Mouse (Mus musculus) olfactory bulb, adult 2 months (tissue): Measurements from ENCODE around the gene AF067063. TPM values are rescaled to one million over a fixed set of nuclear protein-coding genes. Genes with fewer than 3 reads are reported as not detected.
A peak's percentile ranks its signal among the peaks of the same experiment; 100 is the strongest.

ENCODE experiments used
- H3K27ac ChIP-seq: fragments of 200-500 bp; 2 replicates; pipeline ENCODE4 v1.5.1; 2012; ENCODE audit warnings: low read depth, low read length; ENCODE audit not compliant: insufficient read depth
- H3K4me1 ChIP-seq: fragments of 200-500 bp; 2 replicates; pipeline ENCODE4 v1.6.1; 2012; ENCODE audit warnings: low read length; ENCODE audit not compliant: control insufficient read depth, insufficient read depth
- H3K4me3 ChIP-seq: fragments of 200-500 bp; 2 replicates; pipeline ENCODE4 v1.5.1; 2012; ENCODE audit warnings: mild to moderate bottlenecking, low read depth, low read length, moderate library complexity; ENCODE audit not compliant: insufficient read depth
- CTCF ChIP-seq: fragments of 200-500 bp; IDR thresholded peaks from 2 replicates; pipeline ENCODE4 v1.5.1; 2012; ENCODE audit warnings: low read depth, mild to moderate bottlenecking, low read length, moderate library complexity; ENCODE audit not compliant: insufficient read depth
- POLR2A ChIP-seq: fragments of 200-500 bp; IDR thresholded peaks from 2 replicates; pipeline ENCODE4 v1.6.1; 2012; ENCODE audit warnings: mild to moderate bottlenecking, low read depth, low read length, moderate library complexity; ENCODE audit not compliant: insufficient read depth
- WGBS: fragments of 180-500 bp; shearing (Covaris S2); methylation state at CpG from one replicate; pipeline ENCODE4 v1.1.7; 2018; 5-methylcytosine and 5-hydroxymethylcytosine counted together
- polyA plus RNA-seq: library from polyadenylated mRNA; stranded (reverse); fragments of >200 nt; gene quantifications from 2 replicates; pipeline ENCODE4 v1.2.4, GENCODE M21; 2012; ENCODE audit warnings: low replicate concordance; ENCODE audit not compliant: missing spikeins, insufficient read depth, insufficient read length

Gene AF067063
- polyA plus RNA-seq, 1 experiment: not detected

DNA sequence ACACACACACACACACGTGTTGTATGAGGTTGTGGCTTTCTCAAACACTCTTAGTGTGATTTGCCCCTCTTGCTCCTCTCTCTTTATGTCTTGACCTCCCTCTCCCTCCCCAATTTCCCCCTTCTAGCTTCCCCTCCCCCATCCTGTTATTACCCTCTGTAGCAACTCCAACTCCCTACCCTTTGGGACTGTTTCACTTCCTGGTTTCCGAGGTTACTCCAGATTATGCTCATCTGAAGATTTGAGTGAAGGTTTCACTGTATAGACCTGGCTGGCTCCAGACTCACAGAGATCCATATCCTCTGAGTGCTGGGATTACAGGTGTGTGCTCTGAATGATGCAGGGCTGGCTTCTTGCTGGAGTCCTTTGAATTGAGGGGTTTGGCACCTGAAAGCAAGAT is 21.1 kb downstream of the AF067063 start:
- 87% methylated on average over 2 of the region's 2 CpGs for WGBS
- TF ChIP-seq POLR2A (no peak), CTCF (no peak)
- Histone ChIP-seq H3K4me1 (no peaks in the 10 kb centered on the region), H3K4me3 (no peak overlapping the region), H3K27ac (no peak overlapping the region)

DNA sequence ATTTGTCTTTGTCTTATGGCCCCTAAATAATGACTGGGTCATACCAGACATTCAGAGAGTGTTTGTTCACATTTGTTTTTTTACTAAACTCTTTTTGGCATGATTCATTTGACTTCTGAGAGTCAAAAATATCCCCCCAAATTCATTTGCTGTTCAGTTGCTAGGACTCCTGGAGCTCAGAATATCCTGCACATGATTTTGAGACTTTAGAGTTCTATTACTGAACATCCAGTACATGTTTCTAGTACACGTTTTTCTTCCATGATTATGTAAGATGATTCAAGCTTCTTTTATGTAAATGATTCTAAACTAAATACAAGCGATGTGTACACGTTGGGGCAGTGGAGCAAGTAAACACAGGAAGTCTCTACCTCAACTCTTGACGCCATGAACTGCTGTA is 32.4 kb downstream of the AF067063 start:
- Histone ChIP-seq H3K4me1 (no peaks in the 10 kb centered on the region), H3K4me3 (no peak overlapping the region), H3K27ac (no peak overlapping the region)
- WGBS: 60% methylated on average over 4 of the region's 4 CpGs
- TF ChIP-seq POLR2A: no peak
- no peak for TF ChIP-seq CTCF

DNA sequence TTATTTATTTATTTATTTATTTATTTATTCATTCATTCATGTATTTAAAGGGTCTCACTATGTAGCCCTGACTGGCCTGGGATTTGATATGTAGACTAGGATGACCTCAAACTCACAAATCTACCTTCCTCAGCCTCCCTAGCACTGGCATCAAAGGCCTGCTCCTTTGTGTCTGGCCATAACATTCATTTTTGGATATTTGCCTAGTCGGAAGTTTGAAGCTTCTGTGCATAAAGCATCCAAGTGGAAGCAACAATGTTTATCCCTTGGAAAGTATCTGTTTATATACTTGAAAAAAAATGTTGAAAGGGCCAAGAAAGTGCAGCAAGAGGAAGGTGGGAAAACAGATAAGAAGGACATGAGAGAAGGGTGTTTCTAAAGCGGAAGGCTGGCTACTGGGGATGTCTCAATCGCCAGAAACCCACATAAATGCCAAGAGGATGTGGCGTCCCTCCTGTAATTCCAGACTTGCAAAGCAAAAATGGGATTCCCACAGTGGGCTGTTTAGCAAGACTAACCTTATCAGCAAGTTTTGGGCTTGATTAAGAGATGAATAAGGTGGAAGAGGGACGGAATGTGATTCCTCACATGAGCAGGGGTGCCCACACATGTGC is 37.1 kb downstream of the AF067063 start:
- Histone ChIP-seq H3K27ac (no peak overlapping the region), H3K4me3 (no peak overlapping the region), H3K4me1 (peaks cover 6% of the 10 kb centered on the region)
- 85% methylated on average over 5 of the region's 5 CpGs for WGBS
- no peak for TF ChIP-seq POLR2A
- no peak for TF ChIP-seq CTCF

DNA sequence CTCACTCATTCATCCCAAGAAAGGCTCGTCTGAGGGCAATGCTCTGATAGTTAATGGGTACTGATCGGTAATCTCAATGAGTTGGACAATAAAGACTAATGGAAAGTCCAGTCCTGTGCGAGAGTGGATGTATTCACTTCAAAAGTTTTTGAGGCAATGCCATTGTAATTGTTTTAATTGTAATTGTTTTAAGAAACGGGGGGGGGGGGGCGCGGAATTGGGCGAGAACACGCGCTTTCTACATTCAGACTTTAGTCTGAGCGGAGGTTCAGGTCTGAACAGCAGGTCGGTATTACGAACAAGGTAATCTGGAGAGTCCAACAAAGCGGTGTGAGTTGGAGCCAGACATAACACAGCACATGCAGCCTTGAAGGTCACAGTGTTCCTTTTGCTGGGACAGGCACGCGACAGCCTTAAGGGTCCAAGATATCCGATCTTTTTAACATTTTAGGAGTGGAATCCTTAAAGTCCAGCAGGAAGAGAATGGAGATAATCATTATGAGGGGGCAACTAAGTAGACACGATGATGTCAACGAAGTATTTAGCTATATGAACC is 38.4 kb downstream of the AF067063 start:
- TF ChIP-seq POLR2A: no peak
- Histone ChIP-seq H3K27ac (no peak overlapping the region), H3K4me3 (peak overlapping the region; percentile 99), H3K4me1 (peaks cover 6% of the 10 kb centered on the region)
- 4% methylated on average over 18 of the region's 18 CpGs for WGBS

DNA sequence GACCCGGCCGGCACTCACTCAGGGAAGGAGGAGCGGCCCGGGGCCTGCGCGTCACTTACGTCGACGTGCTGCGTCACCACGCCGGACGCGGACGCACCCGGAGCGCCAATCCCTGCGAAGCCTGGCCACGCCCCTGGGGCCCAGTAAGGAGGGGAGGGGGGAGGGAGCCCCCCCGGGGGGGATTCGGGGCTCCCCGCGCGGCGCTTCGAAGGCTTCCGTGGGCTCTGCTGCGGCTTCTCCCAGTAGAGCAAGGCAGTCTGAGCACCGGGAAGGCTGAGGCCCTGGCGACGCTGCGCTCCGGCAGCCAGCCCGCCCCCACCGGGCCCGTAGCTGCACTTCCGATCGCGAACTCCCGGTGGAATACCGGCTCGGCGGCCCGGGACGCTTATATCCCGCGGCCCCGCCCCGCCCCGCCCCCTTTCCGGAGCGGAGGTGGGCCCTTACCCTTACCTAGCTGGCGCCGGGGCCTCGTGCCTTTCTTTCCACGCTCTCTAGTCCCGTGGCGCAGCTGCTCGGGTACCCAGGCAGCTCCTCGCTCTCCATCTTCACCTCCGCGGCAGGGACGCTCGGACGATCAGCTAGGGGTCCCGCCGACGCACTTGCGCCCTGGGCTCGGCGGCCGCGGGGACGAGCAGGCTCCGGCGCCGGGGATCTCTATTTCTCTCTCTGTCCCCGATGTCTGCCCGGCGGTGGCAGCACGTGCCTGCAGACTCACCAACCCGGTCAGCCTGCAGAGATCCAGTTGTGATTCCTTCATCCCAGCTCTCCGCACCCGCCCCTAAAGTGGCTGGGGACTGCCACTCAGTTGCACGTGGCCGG is 39.0 kb downstream of the AF067063 start, which contains the start of gene Zfp131:
Gene Zfp131 (minus strand): TSS at position 129 of the 819 bp plus-strand sequence.
- under 1% methylated on average over 85 of the region's 86 CpGs for WGBS
- Histone ChIP-seq H3K27ac (peak within 1 kb of the TSS; percentile 94), H3K4me3 (peak within 1 kb of the TSS; percentile 99), H3K4me1 (peaks cover 6% of the 10 kb centered on the region)
- TF ChIP-seq POLR2A: peak; percentile 58; the same call in 1 of the 2 replicates
- TF ChIP-seq CTCF: 0 out of 2 replicates have a peak, but pooled peaks have one; percentile 10

DNA sequence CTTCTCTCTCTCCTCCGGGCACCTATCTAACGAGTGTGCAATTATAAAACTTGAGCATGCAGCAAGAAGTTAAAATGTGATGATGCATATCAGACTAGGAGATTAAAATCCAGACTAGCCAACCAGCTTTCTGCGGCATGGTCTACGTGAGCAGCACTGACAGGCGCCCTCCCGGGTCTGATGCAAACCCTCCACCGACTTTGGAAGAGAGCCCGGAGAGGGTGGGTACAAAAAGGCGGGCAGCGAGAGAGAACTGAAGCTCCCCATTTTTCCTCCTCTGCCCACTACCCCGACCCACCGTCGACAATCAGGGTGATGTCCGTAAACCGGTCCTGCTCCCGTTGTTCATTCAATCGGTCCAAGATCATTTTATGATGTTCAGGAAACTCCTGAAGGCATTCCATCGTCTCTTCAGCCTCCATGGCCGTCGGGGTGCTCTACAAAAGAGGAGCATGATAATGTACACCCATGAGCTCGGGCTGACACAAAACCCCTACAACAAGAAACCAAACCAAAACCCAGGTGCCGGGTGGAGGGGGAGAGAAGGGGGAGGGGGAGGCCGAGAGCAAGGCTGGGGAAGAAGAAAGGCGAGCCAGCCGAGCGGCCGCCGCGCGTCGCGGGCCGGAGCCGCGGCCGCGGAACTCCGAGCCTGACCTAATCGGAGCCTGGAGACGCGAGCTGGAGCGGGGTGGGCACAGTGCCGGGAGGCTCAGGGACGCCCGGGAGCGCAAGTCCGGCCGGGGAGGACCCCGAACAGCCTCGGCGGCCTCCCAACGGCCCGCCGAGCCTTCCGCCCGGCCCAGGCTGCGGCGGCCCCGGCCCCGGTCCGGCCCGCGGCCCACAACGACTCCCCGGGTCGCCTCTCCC is 39.9 kb downstream of the AF067063 start:
- peak overlapping the region; percentile 94 for H3K27ac ChIP-seq
- no peak for TF ChIP-seq POLR2A
- no peak for TF ChIP-seq CTCF
- peak overlapping the region; percentile 97 for H3K4me3 ChIP-seq
- under 1% methylated on average over 57 of the region's 66 CpGs for WGBS
- peaks cover 6% of the 10 kb centered on the region for H3K4me1 ChIP-seq

DNA sequence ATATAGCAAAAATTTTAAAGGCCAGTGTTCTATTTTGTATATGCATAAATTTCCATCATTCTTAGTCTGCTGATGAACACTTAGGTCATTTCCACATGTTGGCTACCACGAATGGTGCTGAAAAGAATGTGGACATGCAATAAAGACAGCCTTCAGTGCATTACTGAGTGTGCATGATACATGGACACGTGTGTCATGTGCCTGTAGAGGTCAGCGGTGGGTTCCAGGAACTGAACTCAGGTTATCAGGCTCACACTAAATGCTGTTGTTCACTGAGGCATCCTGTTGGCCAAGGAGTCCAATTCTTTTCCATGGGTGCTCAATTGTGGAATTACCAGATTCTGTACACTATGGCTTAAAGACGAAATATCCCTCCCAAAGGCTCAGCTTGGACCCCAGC is 46.4 kb downstream of the AF067063 start:
- TF ChIP-seq POLR2A: no peak
- TF ChIP-seq CTCF: no peak
- Histone ChIP-seq H3K27ac (no peak overlapping the region), H3K4me1 (no peaks in the 10 kb centered on the region), H3K4me3 (no peak overlapping the region)
- 82% methylated on average over 4 of the region's 4 CpGs for WGBS

Other genes with a start within 250 kb of the AF067063 start
- not detected in 2 replicates for gene Ccl28, start 206.4 kb downstream of the AF067063 start, polyA plus RNA-seq
- not detected in 2 replicates for gene Hmgcs1, start 139.8 kb downstream of the AF067063 start, polyA plus RNA-seq
- gene Nim1k, start 74.3 kb downstream of the AF067063 start, polyA plus RNA-seq: not detected in 2 replicates
- gene Zfp131, start 39.3 kb downstream of the AF067063 start, polyA plus RNA-seq: not detected in 2 replicates
- not detected in 2 replicates for gene D13Ertd608e, start 5.8 kb upstream of the AF067063 start, polyA plus RNA-seq
- not detected in 2 replicates for gene Tcstv1, start 64.6 kb upstream of the AF067063 start, polyA plus RNA-seq
- gene Gm21761, start 99.1 kb upstream of the AF067063 start, polyA plus RNA-seq: not detected in 2 replicates
- not detected in 2 replicates for gene B020031M17Rik, start 120.6 kb upstream of the AF067063 start, polyA plus RNA-seq
- gene Gm36079, start 196.8 kb upstream of the AF067063 start, polyA plus RNA-seq: not detected in 2 replicates
- not detected in 2 replicates for gene Gm21188, start 222.0 kb upstream of the AF067063 start, polyA plus RNA-seq